Mouse (Mus musculus) cerebellum, adult 11-12 months (tissue): Measurements from ENCODE around the gene Fam71e2.

Experiments used
- DNase-seq: peaks from one replicate; pipeline ENCODE4 v3.0.0; 2022

Fam71e2 gene

DNA sequence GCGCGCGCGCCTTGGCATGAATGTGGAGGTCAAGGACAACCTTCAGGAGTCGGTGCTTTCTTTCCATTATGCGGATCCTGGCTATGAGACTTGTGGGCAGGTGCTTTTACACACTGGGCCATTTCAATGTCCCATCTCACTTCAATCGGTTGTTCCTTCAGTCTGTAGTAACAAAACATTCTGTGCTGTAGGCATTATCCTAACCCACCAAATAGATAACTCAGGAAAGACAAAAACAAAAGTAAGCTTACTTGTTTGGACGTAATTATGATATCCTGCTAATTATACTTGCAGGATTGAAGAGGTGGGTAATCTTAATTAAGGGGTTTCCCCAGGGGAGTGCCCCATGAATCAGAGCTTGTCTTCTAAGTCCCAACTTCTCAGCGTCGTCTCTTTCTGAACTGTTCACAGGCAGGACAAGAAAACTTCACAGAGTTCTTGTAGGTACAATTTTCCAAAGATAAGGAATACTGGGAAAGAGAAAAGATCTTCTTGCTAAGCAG is 32.0 kb downstream of the Fam71e2 start:
- no peak for DNase-seq

DNA sequence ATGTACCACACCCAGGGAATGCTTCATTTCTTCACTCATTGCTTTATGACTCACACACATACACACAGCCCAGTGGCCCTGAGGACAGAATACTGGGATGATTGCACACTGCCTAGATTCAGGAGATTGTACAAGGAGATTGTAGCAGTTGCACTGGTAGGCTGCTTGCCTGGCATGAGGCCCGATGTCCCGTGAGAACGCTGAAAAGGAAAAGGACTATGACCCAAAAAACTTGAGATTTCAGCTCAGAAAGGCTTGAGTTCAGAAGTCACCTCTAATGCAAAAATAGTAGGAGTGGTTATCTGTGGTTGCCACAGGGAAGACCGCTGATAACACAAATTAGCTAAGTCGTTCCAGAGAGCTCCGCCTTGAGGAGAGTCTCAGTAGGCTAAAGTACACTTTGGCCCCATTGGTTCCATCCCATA is 38.1 kb downstream of the Fam71e2 start:
- no peak for DNase-seq

DNA sequence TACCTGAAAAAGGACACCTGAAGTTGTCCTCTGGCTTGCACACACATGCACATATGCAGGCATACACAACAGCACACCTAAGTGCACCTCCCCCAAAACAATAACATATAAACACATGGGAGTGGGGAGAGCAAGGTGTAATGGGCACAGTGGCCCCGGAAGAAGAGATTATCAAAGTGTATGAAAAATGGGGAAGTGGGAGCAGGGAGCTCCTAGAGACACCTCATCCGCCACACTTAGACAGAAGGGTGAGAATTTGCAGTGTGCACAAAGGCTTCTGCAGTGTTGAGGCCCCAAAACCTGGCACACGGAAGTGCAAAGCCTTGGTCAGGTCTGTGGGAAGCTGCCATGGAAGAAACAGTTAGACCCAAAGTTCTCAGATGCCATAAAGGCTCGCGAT is 40.0 kb downstream of the Fam71e2 start:
- DNase-seq: no peak

DNA sequence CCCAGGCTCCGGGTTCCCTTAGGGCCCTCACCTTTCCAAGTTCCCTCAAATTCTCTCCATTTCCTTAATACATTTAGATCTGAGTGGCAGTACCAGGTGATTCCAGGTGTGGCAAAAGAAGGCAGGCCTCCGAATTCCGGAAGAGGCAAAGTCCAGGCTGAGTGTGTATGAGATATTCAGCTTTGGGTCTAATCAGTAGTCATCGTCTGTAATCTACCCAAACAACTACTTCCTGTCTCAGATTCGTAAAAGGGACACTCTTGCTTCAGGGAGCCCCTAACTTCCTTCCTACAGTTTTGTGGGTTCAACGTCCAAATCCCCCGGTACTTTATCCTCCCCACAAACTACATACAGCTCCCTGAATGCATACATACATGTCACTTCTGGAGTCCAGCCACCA is 45.9 kb downstream of the Fam71e2 start, which contains the start of gene Tmem150b:
Gene Tmem150b, minus strand, starts transcription at position 81 of the 400 bp plus-strand sequence.
- DNase-seq: no peak

DNA sequence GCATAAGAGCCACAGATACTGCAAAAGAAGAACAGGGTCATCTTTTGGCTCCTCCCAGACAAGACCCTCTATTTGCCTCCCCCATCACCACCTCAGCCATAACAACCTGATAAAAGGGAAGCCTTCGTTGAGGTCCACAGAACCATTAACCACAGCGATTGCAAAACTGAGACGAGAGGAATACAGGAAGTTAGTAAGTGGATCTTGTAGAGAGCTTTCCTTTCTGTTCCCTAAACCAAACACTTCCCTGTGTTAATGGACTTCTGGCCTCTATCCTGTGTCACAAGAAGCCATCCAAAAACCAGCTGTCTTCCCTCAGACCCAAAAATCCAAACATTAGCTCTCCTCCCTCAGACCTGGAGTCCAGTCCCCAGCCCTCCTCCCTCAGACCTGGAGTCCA is 46.7 kb downstream of the Fam71e2 start:
- DNase-seq: no peak

DNA sequence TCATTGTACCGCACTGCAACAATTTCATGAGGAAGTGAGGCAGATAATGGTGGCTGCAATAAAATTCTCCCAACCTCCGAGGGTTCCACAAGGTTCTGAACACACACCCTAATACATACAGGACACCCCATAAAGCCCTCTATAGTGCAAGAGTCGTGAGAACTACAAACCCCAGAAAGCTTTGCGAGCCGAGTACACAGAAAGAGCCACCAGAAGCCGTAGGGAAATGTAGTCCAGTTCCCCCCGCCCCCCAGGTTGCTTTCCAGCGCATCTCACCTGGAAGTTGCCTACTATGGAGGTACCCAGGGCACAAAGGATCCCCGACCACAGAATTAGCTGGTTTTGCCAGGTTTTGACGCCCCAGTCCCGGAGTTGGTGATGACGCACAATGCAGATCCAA is 47.6 kb downstream of the Fam71e2 start:
- no peak for DNase-seq

DNA sequence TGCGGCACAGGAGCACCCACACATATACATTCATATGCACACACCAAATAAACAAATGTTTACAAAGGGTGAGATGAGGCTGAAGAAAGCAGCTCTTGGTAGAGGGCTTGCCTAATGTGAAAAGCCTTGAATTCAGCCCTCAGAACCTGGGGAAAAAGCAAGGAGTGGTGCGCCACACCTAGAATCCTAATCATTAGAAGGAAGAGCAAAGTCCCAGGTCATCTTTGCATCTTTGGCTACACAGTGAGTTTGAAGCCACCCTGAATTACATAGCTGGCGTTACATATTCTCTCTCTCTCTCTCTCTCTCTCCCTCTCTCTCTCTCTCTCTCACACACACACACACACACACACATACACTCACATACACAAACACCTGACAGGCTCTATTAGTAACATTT is 51.8 kb downstream of the Fam71e2 start:
- DNase-seq: no peak

DNA sequence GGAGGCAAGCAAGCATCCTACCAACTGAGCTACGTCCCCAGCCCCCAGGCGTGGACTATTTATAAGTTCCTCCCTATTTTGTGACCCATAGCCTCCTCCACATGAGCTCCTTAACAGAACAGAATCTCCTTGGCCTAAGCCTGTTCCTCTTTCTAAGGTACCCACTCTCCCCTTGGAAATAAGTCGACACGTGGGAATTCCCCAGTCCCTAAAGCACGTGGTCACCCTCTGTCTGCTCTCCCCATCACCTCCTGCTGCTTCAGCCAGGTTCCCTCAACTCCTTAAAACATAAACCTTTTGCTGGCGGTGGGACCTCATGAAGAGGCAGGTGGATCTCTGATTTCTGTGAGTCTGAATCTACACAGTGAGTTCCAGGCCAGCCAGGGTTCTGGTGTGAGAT is 54.1 kb downstream of the Fam71e2 start:
- DNase-seq: no peak

DNA sequence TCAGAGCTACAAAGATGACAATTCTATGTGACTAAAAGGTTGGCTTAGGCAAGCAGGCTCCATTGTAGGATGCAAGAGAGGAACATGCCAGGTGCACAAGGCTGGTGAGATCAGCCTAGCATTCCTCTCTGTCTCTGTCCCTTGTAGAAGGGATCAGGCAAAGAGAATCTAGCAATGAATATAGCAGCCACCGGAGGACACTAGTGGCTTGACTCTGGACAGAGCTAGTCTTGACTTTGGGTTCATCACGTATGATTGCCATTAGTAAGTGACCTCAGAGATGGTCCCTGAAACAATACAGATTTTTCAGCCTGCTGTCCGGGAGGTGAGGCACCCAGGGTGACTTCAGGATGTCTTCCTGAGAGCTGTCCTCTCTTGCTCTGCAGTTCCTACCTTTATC is 58.5 kb downstream of the Fam71e2 start:
- DNase-seq: no peak

DNA sequence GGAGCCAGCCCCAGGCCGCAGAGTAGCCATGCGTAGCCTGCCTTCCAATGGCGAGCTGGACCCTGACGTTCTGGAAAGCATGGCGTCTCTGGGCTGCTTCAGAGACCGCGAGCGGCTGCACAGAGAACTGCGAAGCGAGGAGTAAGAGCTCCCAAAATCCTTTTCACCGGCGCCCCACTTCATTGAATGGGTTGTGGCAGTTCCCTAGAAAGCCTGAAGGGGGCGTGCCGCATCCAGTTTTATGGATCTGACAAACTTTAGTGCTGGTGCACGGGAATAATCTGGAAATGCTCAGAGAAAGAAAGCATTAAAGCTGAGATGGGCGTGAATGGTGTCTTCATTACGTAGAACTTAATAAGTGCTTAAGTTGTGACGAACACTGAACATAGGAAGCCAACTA is 66.0 kb downstream of the Fam71e2 start:
- DNase-seq: no peak
